Mouse (Mus musculus): ENCODE data around the gene Llgl1. TPM values are rescaled to one million over a fixed set of nuclear protein-coding genes. Genes with fewer than 3 reads are reported as not detected.
A peak's percentile ranks its signal among the peaks of the same experiment; 100 is the strongest.

The Llgl1 gene
- polyA plus RNA-seq (2015; fragmentation: Nextera tagmentation; extraction: Ambion mirVana), result 30.3 TPM in 2 replicates

GRCm38 (mm10) chr11:60699524-60700075 is at the start of gene Llgl1:
Llgl1 (plus strand) TSS chr11:60699723.
- Histone ChIP-seq H3K4me1 (ENCODE audit: control insufficient read depth, insufficient read depth, low read length) (peaks cover 19% of the 10 kb centered on the region), H3K36me3 (ENCODE audit: control insufficient read depth, insufficient read depth, low read length) (peaks cover 1% of the 10 kb centered on the region; the same call in 1 of the 2 replicates), H3K27me3 (replicated peaks; ENCODE audit: control insufficient read depth, insufficient read depth, low read length) (no peaks in the 10 kb centered on the region), H3K27ac (ENCODE audit: low read length) (peak within 1 kb of the TSS; percentile 77), H3K9me3 (ENCODE audit: control insufficient read depth, low read length) (no peaks in the 10 kb centered on the region), H3K4me2 (ENCODE audit: low read depth, low read length) (peak within 1 kb of the TSS; percentile 87), H3K9ac (ENCODE audit: low read depth, low read length) (peak within 1 kb of the TSS; percentile 94), H3K4me3 (ENCODE audit: low read length) (peak within 1 kb of the TSS; percentile 91)
- ATAC-seq, result peak; percentile 90
- under 1% methylated on average over 56 of the region's 73 CpGs for WGBS

- Histone ChIP-seq H3K9me3 (ENCODE audit: control insufficient read depth, low read length) (no peaks in the 10 kb centered on the region), H3K9ac (ENCODE audit: low read depth, low read length) (no peak overlapping the region), H3K4me1 (ENCODE audit: control insufficient read depth, insufficient read depth, low read length) (peaks cover 14% of the 10 kb centered on the region), H3K4me2 (ENCODE audit: low read depth, low read length) (no peak overlapping the region), H3K27ac (ENCODE audit: low read length) (no peak overlapping the region), H3K27me3 (replicated peaks; ENCODE audit: control insufficient read depth, insufficient read depth, low read length) (no peaks in the 10 kb centered on the region), H3K4me3 (ENCODE audit: low read length) (no peak overlapping the region), H3K36me3 (ENCODE audit: control insufficient read depth, insufficient read depth, low read length) (no peaks in the 10 kb centered on the region)
- no peak for ATAC-seq
- 79% methylated on average over 1 of the region's 1 CpGs for WGBS
These were observed 3.4 kb upstream of the Llgl1 start for GRCm38 (mm10) chr11:60696165-60696564.

GRCm38 (mm10) chr11:60697561-60697960 is 2.0 kb upstream of the Llgl1 start:
- no peak overlapping the region for H3K4me2 ChIP-seq (ENCODE audit: low read depth, low read length)
- no peak overlapping the region for H3K4me3 ChIP-seq (ENCODE audit: low read length)
- H3K27me3 ChIP-seq (replicated peaks; ENCODE audit: control insufficient read depth, insufficient read depth, low read length), result no peaks in the 10 kb centered on the region
- WGBS, result 68% methylated on average over 2 of the region's 2 CpGs
- H3K27ac ChIP-seq (ENCODE audit: low read length), result no peak overlapping the region
- no peaks in the 10 kb centered on the region for H3K9me3 ChIP-seq (ENCODE audit: control insufficient read depth, low read length)
- H3K36me3 ChIP-seq (ENCODE audit: control insufficient read depth, insufficient read depth, low read length), result no peaks in the 10 kb centered on the region
- H3K9ac ChIP-seq (ENCODE audit: low read depth, low read length), result no peak overlapping the region
- no peak for ATAC-seq
- peaks cover 16% of the 10 kb centered on the region for H3K4me1 ChIP-seq (ENCODE audit: control insufficient read depth, insufficient read depth, low read length)

- peak; percentile 45 for ATAC-seq
- Histone ChIP-seq H3K9me3 (ENCODE audit: control insufficient read depth, low read length) (no peaks in the 10 kb centered on the region), H3K27ac (ENCODE audit: low read length) (peak overlapping the region; percentile 77), H3K4me3 (ENCODE audit: low read length) (peak overlapping the region; percentile 91), H3K36me3 (ENCODE audit: control insufficient read depth, insufficient read depth, low read length) (no peaks in the 10 kb centered on the region), H3K4me1 (ENCODE audit: control insufficient read depth, insufficient read depth, low read length) (peaks cover 19% of the 10 kb centered on the region), H3K9ac (ENCODE audit: low read depth, low read length) (peak overlapping the region; percentile 94), H3K4me2 (ENCODE audit: low read depth, low read length) (peak overlapping the region; percentile 60), H3K27me3 (replicated peaks; ENCODE audit: control insufficient read depth, insufficient read depth, low read length) (no peaks in the 10 kb centered on the region)
- WGBS, result 3% methylated on average over 22 of the region's 22 CpGs
These were observed 558 bp upstream of the Llgl1 start for GRCm38 (mm10) chr11:60698806-60699523.

- Histone ChIP-seq H3K4me3 (ENCODE audit: low read length) (peak overlapping the region; percentile 91), H3K9me3 (ENCODE audit: control insufficient read depth, low read length) (no peaks in the 10 kb centered on the region), H3K4me2 (ENCODE audit: low read depth, low read length) (peak overlapping the region; percentile 87), H3K36me3 (ENCODE audit: control insufficient read depth, insufficient read depth, low read length) (peaks cover 7% of the 10 kb centered on the region), H3K4me1 (ENCODE audit: control insufficient read depth, insufficient read depth, low read length) (peaks cover 19% of the 10 kb centered on the region), H3K27ac (ENCODE audit: low read length) (no peak overlapping the region), H3K27me3 (replicated peaks; ENCODE audit: control insufficient read depth, insufficient read depth, low read length) (no peaks in the 10 kb centered on the region), H3K9ac (ENCODE audit: low read depth, low read length) (peak overlapping the region; percentile 94)
- WGBS, result 25% methylated on average over 12 of the region's 12 CpGs
- no peak for ATAC-seq
These were observed 1.0 kb downstream of the Llgl1 start for GRCm38 (mm10) chr11:60700320-60701185.

GRCm38 (mm10) chr11:60701611-60702010 is 2.1 kb downstream of the Llgl1 start:
- Histone ChIP-seq H3K9ac (ENCODE audit: low read depth, low read length) (no peak overlapping the region), H3K36me3 (ENCODE audit: control insufficient read depth, insufficient read depth, low read length) (peaks cover 7% of the 10 kb centered on the region), H3K4me3 (ENCODE audit: low read length) (no peak overlapping the region), H3K4me2 (ENCODE audit: low read depth, low read length) (no peak overlapping the region), H3K9me3 (ENCODE audit: control insufficient read depth, low read length) (no peaks in the 10 kb centered on the region), H3K27me3 (replicated peaks; ENCODE audit: control insufficient read depth, insufficient read depth, low read length) (no peaks in the 10 kb centered on the region), H3K27ac (ENCODE audit: low read length) (no peak overlapping the region), H3K4me1 (ENCODE audit: control insufficient read depth, insufficient read depth, low read length) (peaks cover 19% of the 10 kb centered on the region)
- WGBS, result 73% methylated on average over 4 of the region's 4 CpGs
- ATAC-seq, result no peak

GRCm38 (mm10) chr11:60703131-60703530 is 3.6 kb downstream of the Llgl1 start:
- peaks cover 19% of the 10 kb centered on the region for H3K4me1 ChIP-seq (ENCODE audit: control insufficient read depth, insufficient read depth, low read length)
- no peak overlapping the region for H3K9ac ChIP-seq (ENCODE audit: low read depth, low read length)
- no peaks in the 10 kb centered on the region for H3K27me3 ChIP-seq (replicated peaks; ENCODE audit: control insufficient read depth, insufficient read depth, low read length)
- no peak overlapping the region for H3K4me2 ChIP-seq (ENCODE audit: low read depth, low read length)
- H3K27ac ChIP-seq (ENCODE audit: low read length), result no peak overlapping the region
- no peak overlapping the region for H3K4me3 ChIP-seq (ENCODE audit: low read length)
- ATAC-seq, result no peak
- H3K9me3 ChIP-seq (ENCODE audit: control insufficient read depth, low read length), result no peaks in the 10 kb centered on the region
- H3K36me3 ChIP-seq (ENCODE audit: control insufficient read depth, insufficient read depth, low read length), result peaks cover 12% of the 10 kb centered on the region
- WGBS, result 39% methylated on average over 4 of the region's 4 CpGs

- peaks cover 14% of the 10 kb centered on the region for H3K4me1 ChIP-seq (ENCODE audit: control insufficient read depth, insufficient read depth, low read length)
- no peak overlapping the region for H3K9ac ChIP-seq (ENCODE audit: low read depth, low read length)
- no peak overlapping the region for H3K4me2 ChIP-seq (ENCODE audit: low read depth, low read length)
- H3K36me3 ChIP-seq (ENCODE audit: control insufficient read depth, insufficient read depth, low read length), result peaks cover 16% of the 10 kb centered on the region
- H3K27ac ChIP-seq (ENCODE audit: low read length), result no peak overlapping the region
- no peak for ATAC-seq
- WGBS, result 92% methylated on average over 19 of the region's 19 CpGs
- H3K9me3 ChIP-seq (ENCODE audit: control insufficient read depth, low read length), result no peaks in the 10 kb centered on the region
- H3K27me3 ChIP-seq (replicated peaks; ENCODE audit: control insufficient read depth, insufficient read depth, low read length), result no peaks in the 10 kb centered on the region
- H3K4me3 ChIP-seq (ENCODE audit: low read length), result no peak overlapping the region
These were observed 4.7 kb downstream of the Llgl1 start for GRCm38 (mm10) chr11:60704023-60704880.

Measured in intestine, embryonic 16.5 days (tissue).